Mouse (Mus musculus) frontal cortex, postnatal 36 days (tissue): ENCODE data around the gene Ston2.
"Not testable (repeated sequence)": the region's sequence is repeated elsewhere in the genome, so short reads cannot be mapped to it uniquely, and the experiment has no call there.

Source experiments
- DNase-seq, 2 experiments: peaks; one replicate each; pipeline ENCODE4 v3.0.0; 2022; ENCODE audit warnings: low spot score in 2 of 2

The Ston2 gene

GRCm38 (mm10) chr12:91589847-91590690 lies 198.1 kb downstream of the Ston2 start, which contains the start of gene Gtf2a1:
TSS of gene Gtf2a1 (minus strand) at chr12:91590487.
- DNase-seq = peak; percentile 90 to 92

DNA sequence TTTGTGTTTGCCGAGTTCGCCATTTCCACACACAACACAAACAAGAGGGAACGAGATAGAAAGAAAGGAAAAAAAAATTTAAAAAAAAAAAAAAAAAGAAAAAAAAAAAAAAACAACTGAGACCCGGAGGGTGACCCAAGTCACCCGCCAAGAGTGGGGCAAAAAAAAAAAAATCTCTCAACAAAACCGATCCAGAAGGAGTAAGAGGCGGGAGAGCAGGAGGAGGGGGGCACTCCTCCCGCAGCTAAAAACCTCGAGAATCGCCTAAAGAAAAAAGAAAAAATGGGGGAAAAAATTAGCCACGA lies 198.7 kb downstream of the Ston2 start:
- no peak for DNase-seq

DNA sequence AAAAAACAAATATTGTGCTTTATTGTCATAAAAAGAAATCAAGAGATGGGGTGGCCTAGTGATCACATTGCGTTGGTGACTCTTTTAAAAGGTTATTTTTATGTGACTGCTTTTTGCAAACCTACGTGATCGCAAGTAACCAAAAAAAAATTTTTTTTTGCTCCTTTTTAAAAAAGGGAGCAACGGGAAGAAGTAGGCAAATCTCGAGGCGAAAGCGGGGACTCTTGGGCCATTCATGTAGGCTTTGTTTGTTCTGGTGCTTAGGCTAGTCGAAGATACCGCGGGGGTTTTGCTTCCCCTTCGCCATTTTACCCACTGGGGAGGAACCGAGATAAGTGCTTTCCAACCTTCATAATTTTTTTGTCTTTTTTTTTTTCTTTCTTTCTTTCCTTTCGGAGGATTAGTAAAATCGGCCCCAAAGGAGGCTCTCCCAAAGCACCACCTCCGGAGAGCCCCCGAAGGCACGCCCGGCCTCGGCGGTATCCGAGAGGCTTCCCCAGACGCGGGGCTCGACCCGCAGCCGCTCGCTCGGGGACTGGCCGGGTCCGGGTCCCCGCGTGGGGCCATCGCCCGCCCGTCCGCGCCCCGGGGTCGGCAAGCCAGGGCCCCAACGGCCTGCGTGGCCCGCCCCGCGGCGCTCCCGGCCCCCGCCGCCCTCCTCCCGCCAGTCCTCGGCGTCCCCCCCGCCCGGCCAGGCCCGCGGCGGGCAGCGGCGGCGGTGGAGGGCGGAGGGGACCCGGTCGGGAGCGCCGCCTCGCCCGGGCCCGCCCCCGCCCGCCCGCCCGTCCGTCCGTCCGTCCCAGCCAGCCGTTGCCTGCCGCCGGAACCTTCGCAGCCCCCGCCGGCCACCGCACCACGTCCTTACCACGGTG lies 199.3 kb downstream of the Ston2 start:
- peak; percentile 36 to 42 for DNase-seq

GRCm38 (mm10) chr12:91588176-91588669 lies 200.0 kb downstream of the Ston2 start:
- DNase-seq = peak; percentile 92 to 95

GRCm38 (mm10) chr12:91587491-91588033 lies 200.6 kb downstream of the Ston2 start:
- no peak for DNase-seq

GRCm38 (mm10) chr12:91587077-91587476 lies 201.1 kb downstream of the Ston2 start:
- no peak for DNase-seq

- DNase-seq = not testable (repeated sequence)
Observed at GRCm38 (mm10) chr12:91585815-91586214, 202.4 kb downstream of the Ston2 start.

GRCm38 (mm10) chr12:91585206-91585605 lies 203.0 kb downstream of the Ston2 start:
- no peak for DNase-seq

GRCm38 (mm10) chr12:91583409-91583808 lies 204.8 kb downstream of the Ston2 start:
- no peak for DNase-seq
